Mouse (Mus musculus) stomach, postnatal 0 days (tissue): ENCODE results near the gene Mapk12. TPM values are rescaled to one million over a fixed set of nuclear protein-coding genes. Genes with fewer than 3 reads are reported as not detected.

Source experiments
- ATAC-seq: fragments of 200-750 bp; cut with Nextera tagmentation; 2 replicates; pipeline ENCODE4 v1.8.0; 2017; ENCODE audit not compliant: low FRiP score, low TSS enrichment
- DNase-seq: peaks from one replicate; pipeline ENCODE4 v3.0.0-alpha.2; 2016; ENCODE audit warnings: low spot score
- H3K27ac ChIP-seq: fragments of 300-500 bp; sonication (generic); replicated peaks from 2 replicates; pipeline ENCODE4 v1.5.1; 2014; ENCODE audit warnings: mild to moderate bottlenecking, control low read depth
- H3K27me3 ChIP-seq: fragments of 300-500 bp; sonication (generic); 2 replicates; pipeline ENCODE4 v1.6.1; 2014; ENCODE audit warnings: low read length; ENCODE audit not compliant: control insufficient read depth, insufficient read depth
- H3K36me3 ChIP-seq: fragments of 300-500 bp; sonication (generic); 2 replicates; pipeline ENCODE4 v1.6.1; 2014; ENCODE audit warnings: low read length, mixed read lengths; ENCODE audit not compliant: control insufficient read depth, insufficient read depth
- H3K4me1 ChIP-seq: fragments of 300-500 bp; sonication (generic); replicated peaks from 2 replicates; pipeline ENCODE4 v1.6.1; 2014; ENCODE audit warnings: antibody characterized with exemption; ENCODE audit not compliant: control insufficient read depth, insufficient read depth
- H3K4me2 ChIP-seq: fragments of 300-500 bp; sonication (generic); replicated peaks from 2 replicates; pipeline ENCODE4 v1.6.1; 2014; ENCODE audit warnings: low read depth, mild to moderate bottlenecking, control low read depth, moderate library complexity
- H3K4me3 ChIP-seq: fragments of 300-500 bp; sonication (generic); 2 replicates; pipeline ENCODE4 v1.5.1; 2014; ENCODE audit warnings: low read depth, low read length, control low read depth
- H3K9ac ChIP-seq: fragments of 300-500 bp; sonication (generic); 2 replicates; pipeline ENCODE4 v1.6.1; 2014; ENCODE audit warnings: mild to moderate bottlenecking, low read length, control low read depth, mixed read lengths
- H3K9me3 ChIP-seq: fragments of 300-500 bp; sonication (generic); 2 replicates; pipeline ENCODE4 v1.6.1; 2016; ENCODE audit warnings: low read length; ENCODE audit not compliant: control insufficient read depth
- CTCF ChIP-seq: IDR thresholded peaks from 2 replicates; pipeline ENCODE4 v1.5.1; 2016; ENCODE audit warnings: antibody characterized with exemption, low read depth, mild to moderate bottlenecking, moderate library complexity
- EP300 ChIP-seq: optimal IDR thresholded peaks from 2 replicates; pipeline ENCODE3; 2016; ENCODE audit warnings: antibody characterized with exemption
- WGBS: fragments of 180-500 bp; shearing (Covaris S2); extraction: QIAGEN DNeasy Blood & Tissue Kit; methylation state at CpG from one replicate; pipeline ENCODE4 v1.1.7; 2014; 5-methylcytosine and 5-hydroxymethylcytosine counted together
- polyA plus RNA-seq: library from polyadenylated mRNA; unstranded; fragments of >200 nt; fragmentation: Nextera tagmentation; extraction: Ambion mirVana; gene quantifications from 2 replicates; pipeline ENCODE4 v1.2.1, GENCODE M21; 2015

Gene Mapk12
- polyA plus RNA-seq, 1 experiment from 2014 or later, result 3.2 TPM

DNA sequence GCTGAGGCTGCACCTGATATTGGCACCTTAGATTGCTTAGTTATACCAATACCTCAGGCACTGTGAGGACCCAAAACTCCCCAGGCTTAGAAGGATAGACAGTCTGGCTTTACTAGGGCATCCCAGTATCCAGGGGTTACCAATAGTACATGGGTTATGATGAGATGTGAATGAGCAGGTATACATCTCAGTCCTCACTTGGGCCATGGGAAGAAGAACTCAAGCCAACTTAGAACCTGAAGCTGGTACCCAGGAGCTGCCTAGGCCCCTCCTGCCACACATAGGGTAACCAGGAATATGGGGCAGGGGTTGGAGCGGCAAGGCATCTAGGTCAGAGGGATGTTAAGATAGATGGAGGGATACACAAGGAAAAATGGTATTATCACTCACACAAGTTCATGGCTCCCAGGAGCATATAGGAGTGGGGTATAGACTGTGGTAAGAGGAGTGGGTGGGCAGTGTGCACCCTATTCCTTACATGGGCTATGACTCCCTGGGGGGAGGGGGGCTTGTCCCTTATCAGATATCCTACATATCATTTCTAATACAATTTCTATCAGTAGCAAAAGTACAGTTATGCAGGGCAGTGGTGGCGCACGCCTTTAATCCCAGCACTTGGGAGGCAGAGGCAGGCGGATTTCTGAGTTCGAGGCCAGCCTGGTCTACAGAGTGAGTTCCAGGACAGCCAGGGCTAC is 3.9 kb downstream of the Mapk12 start:
- 97% methylated on average over 5 of the region's 5 CpGs for WGBS
- ATAC-seq (no peak), DNase-seq (no peak)
- H3K9ac ChIP-seq, result no peak overlapping the region
- H3K27me3 ChIP-seq, result peaks cover 5% of the 10 kb centered on the region
- no peak overlapping the region for H3K4me2 ChIP-seq
- no peak overlapping the region for H3K4me3 ChIP-seq
- no peaks in the 10 kb centered on the region for H3K36me3 ChIP-seq
- H3K9me3 ChIP-seq, result no peaks in the 10 kb centered on the region
- TF ChIP-seq CTCF (no peak), EP300 (no peak)
- no peak overlapping the region for H3K27ac ChIP-seq
- no peaks in the 10 kb centered on the region for H3K4me1 ChIP-seq

DNA sequence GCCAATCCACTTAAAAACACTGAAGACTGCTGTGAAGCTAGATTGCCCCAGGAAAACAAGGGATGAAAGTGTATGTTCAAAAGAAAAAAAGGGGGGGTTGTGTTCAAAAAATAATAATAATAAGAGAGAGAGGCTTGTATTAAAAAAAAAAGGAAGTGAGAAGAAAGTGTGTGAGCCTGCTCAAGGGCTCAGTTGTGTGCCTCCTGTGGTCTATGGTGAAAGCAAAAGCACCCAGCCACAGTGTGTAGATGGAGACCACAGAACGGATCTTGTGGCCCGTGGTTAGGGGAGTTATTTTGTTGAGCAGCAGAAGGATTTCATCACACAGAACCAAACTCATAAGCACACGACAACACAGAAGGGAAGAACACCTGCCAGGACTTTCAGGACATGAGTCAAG is 9.2 kb downstream of the Mapk12 start:
- H3K4me1 ChIP-seq, result peaks cover 9% of the 10 kb centered on the region; the same call in 1 of the 2 replicates
- 82% methylated on average over 3 of the region's 3 CpGs for WGBS
- no peaks in the 10 kb centered on the region for H3K9me3 ChIP-seq
- no peak overlapping the region for H3K9ac ChIP-seq
- H3K4me3 ChIP-seq, result no peak overlapping the region
- no peak for DNase-seq
- H3K27me3 ChIP-seq, result no peaks in the 10 kb centered on the region
- TF ChIP-seq EP300, result no peak
- TF ChIP-seq CTCF, result no peak
- no peak overlapping the region for H3K4me2 ChIP-seq
- no peaks in the 10 kb centered on the region for H3K36me3 ChIP-seq
- H3K27ac ChIP-seq, result no peak overlapping the region
- ATAC-seq, result no peak

DNA sequence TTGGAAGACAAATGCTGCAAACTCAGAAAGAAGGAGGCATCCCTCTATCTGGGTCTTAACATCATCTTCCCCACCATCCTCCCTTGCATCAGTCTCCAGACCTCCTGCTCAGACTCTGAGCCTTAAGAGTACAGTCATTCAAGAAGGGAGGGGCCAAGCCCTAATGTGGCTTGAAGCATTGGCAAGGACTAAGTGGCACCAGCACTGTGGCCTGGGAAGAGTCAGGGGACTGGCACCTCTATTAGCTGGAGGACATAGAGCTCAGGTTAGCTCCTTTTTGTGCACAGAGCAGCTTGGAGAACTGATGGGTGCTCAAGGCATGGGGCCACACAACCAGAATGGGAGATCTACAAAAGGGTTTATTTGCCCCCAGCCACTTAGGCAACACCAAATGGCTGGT is 10.3 kb downstream of the Mapk12 start:
- no peaks in the 10 kb centered on the region for H3K36me3 ChIP-seq
- TF ChIP-seq EP300, result no peak
- TF ChIP-seq CTCF, result no peak
- peaks cover 9% of the 10 kb centered on the region; the same call in 1 of the 2 replicates for H3K4me1 ChIP-seq
- H3K4me3 ChIP-seq, result no peak overlapping the region
- ATAC-seq (no peak), DNase-seq (no peak)
- H3K9me3 ChIP-seq, result no peaks in the 10 kb centered on the region
- no peak overlapping the region for H3K27ac ChIP-seq
- no peaks in the 10 kb centered on the region for H3K27me3 ChIP-seq
- no peak overlapping the region for H3K9ac ChIP-seq
- H3K4me2 ChIP-seq, result no peak overlapping the region

DNA sequence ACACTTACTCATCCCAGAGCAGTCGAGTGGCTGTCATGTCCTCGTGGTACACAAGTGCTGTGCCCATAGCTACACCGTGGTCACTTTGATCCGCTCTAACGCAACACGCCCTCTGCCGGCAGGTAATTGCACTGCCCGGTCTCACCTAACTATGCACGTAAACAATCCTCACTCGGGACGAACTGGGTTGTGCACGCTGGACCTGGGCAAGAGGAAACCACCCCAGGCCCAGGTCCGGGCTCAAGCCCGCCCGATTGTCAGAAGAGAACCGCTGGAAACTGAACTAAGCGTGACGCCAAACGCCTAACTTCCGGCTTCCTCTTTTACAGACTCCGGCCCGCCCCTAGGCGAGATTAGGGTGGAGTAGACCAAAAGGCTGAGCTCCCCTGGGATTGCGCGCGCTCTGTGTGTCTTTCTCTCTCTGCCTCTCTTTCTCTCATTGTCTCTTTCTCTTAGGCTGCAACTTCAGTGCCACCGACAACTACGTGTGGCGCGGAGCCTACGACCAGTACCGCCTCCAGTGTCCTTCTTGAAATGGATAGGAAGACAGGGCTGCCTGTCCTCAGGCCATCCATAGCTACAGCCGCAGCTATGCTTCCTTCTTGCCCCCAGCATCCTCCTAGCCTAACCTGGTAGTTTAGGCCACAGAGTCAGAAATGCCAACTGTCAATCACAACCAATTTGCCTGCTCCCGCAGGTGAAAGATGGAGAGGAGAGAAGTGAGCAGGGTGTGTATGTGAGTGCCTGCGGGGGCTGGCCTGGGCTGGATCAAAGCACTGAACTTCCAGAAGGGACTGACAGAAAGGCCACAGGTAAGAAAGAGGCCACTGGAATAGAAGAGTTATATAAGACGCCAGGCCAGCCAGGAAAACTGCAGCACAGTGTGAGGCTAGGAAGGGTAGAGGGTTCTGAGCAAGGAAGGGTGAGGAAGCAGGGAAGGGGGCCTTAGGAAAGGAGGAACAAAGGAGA is 11.8 kb downstream of the Mapk12 start, which contains the start of gene Hdac10:
Gene Hdac10 (minus strand): TSS at position 319 of the 969 bp plus-strand sequence.
- Histone ChIP-seq H3K4me1 (peaks cover 9% of the 10 kb centered on the region; the same call in 1 of the 2 replicates), H3K9ac (peak within 1 kb of the TSS; percentile 74), H3K27me3 (no peaks in the 10 kb centered on the region), H3K27ac (peak within 1 kb of the TSS; percentile 82), H3K4me3 (peak within 1 kb of the TSS; percentile 64), H3K9me3 (no peaks in the 10 kb centered on the region), H3K4me2 (peak within 1 kb of the TSS; percentile 61), H3K36me3 (no peaks in the 10 kb centered on the region)
- DNase-seq (peak; percentile 83), ATAC-seq (peak; percentile 87)
- WGBS, result 2% methylated on average over 36 of the region's 36 CpGs
- no peak for TF ChIP-seq EP300
- peak; percentile 95 for TF ChIP-seq CTCF

DNA sequence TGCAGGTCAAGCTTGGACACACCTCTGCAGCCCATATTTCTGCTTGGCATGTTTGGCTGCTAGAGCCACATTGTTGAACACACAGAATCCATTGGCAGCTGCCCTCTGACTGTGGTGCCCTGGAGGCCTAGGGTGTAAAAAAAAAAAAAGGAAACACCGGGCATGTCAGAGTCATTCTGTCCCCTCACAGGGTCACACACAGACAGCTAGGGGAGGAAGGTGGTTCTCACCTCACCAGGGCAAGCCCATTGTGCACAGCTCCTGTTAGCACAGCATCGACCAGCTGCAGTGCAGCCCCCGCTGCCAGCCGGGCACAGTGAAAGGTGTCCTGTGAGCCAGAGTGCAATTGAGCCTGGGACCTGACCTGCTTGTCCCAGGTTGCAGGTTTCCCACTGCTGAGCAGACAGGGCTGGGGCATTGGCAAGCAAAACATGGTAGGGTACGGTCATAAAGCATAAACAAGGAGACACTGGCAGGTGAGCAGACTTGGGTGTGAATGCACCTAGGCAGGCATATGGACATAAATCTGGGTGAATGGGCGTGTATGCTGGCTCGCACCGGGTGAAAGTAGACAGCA is 13.1 kb downstream of the Mapk12 start:
- Histone ChIP-seq H3K36me3 (no peaks in the 10 kb centered on the region), H3K4me1 (peaks cover 9% of the 10 kb centered on the region; the same call in 1 of the 2 replicates), H3K27me3 (no peaks in the 10 kb centered on the region), H3K9me3 (no peaks in the 10 kb centered on the region), H3K4me3 (peak overlapping the region; percentile 64), H3K9ac (peak overlapping the region; percentile 74), H3K27ac (no peak overlapping the region), H3K4me2 (peak overlapping the region; percentile 61)
- no peak for TF ChIP-seq EP300
- no peak for TF ChIP-seq CTCF
- ATAC-seq (no peak), DNase-seq (no peak)
- 82% methylated on average over 8 of the region's 8 CpGs for WGBS
